Mouse (Mus musculus) forebrain, embryonic 12.5 days (tissue): ENCODE results near the gene Ybx2. TPM values are rescaled to one million over a fixed set of nuclear protein-coding genes. Genes with fewer than 3 reads are reported as not detected.

Source experiments
- microRNA-seq: library from miRNA; unstranded; fragments of <30 nt; microRNA quantifications from one replicate; pipeline ENCODE4, GENCODE M21; 2017
- polyA plus RNA-seq: library from polyadenylated mRNA; unstranded; fragments of >200 nt; fragmentation: Nextera tagmentation; extraction: Ambion mirVana; gene quantifications from 2 replicates; pipeline ENCODE4 v1.2.1, GENCODE M21; 2016

Gene Ybx2
- polyA plus RNA-seq, 1 experiment from 2014 or later, result 7.4 TPM

Small RNA genes within 50 kb of the gene (microRNA-seq; reads per million reads assigned to microRNA genes)
- not detected for gene Gm44349

Other genes starting within 250 kb of the Ybx2 start
- 1.3 and 1.6 TPM in 2 replicates for gene Tnfsf12, start 239.9 kb upstream of the Ybx2 start, polyA plus RNA-seq
- gene Tnfsfm13, start 239.7 kb upstream of the Ybx2 start, polyA plus RNA-seq, result 0.51 and 0.84 TPM in 2 replicates
- gene Polr2a, start 177.2 kb upstream of the Ybx2 start, polyA plus RNA-seq, result 31.3 and 35.4 TPM in 2 replicates
- 0.13 and 0.33 TPM in 2 replicates for gene Slc35g3, start 173.8 kb upstream of the Ybx2 start, polyA plus RNA-seq
- gene Zbtb4, start 169.9 kb upstream of the Ybx2 start, polyA plus RNA-seq, result 1.3 and 1.5 TPM in 2 replicates
- 1.2 and 1.8 TPM in 2 replicates for gene Chrnb1, start 139.9 kb upstream of the Ybx2 start, polyA plus RNA-seq
- 2.6 and 3.2 TPM in 2 replicates for gene Fgf11, start 133.9 kb upstream of the Ybx2 start, polyA plus RNA-seq
- 0.76 and 1.3 TPM in 2 replicates for gene Tmem102, start 130.2 kb upstream of the Ybx2 start, polyA plus RNA-seq
- not detected in 2 replicates for gene Gm39566, start 120.5 kb upstream of the Ybx2 start, polyA plus RNA-seq
- not detected in 2 replicates for gene Spem2, start 117.3 kb upstream of the Ybx2 start, polyA plus RNA-seq
- 0.24 and 0.26 TPM in 2 replicates for gene Spem1, start 113.6 kb upstream of the Ybx2 start, polyA plus RNA-seq
- gene Nlgn2, start 98.0 kb upstream of the Ybx2 start, polyA plus RNA-seq, result 13.3 and 14.0 TPM in 2 replicates
- gene Tmem256, start 97.3 kb upstream of the Ybx2 start, polyA plus RNA-seq, result 285 and 294 TPM in 2 replicates
- gene Plscr3, start 89.4 kb upstream of the Ybx2 start, polyA plus RNA-seq, result 55.1 and 56.3 TPM in 2 replicates
- 0.14 and 0.60 TPM in 2 replicates for gene Tnk1, start 77.1 kb upstream of the Ybx2 start, polyA plus RNA-seq
- gene Tmem95, start 57.8 kb upstream of the Ybx2 start, polyA plus RNA-seq, result not detected in 2 replicates
- gene Kctd11, start 54.4 kb upstream of the Ybx2 start, polyA plus RNA-seq, result 1.7 and 2.5 TPM in 2 replicates
- gene Acap1, start 40.3 kb upstream of the Ybx2 start, polyA plus RNA-seq, result 0.47 and 0.83 TPM in 2 replicates
- gene 2810408A11Rik, start 34.8 kb upstream of the Ybx2 start, polyA plus RNA-seq, result 22.4 TPM in 2 replicates
- gene Neurl4, start 34.7 kb upstream of the Ybx2 start, polyA plus RNA-seq, result 18.9 and 19.3 TPM in 2 replicates
- 95.8 and 99.1 TPM in 2 replicates for gene Gps2, start 21.9 kb upstream of the Ybx2 start, polyA plus RNA-seq
- gene Eif5a, start 13.8 kb upstream of the Ybx2 start, polyA plus RNA-seq, result 1,678 TPM in 2 replicates
- gene Slc2a4, start 12.4 kb downstream of the Ybx2 start, polyA plus RNA-seq, result 13.3 and 15.3 TPM in 2 replicates
- 5.7 and 7.0 TPM in 2 replicates for gene Cldn7, start 29.0 kb downstream of the Ybx2 start, polyA plus RNA-seq
- 19.9 and 20.7 TPM in 2 replicates for gene Ctdnep1, start 45.4 kb downstream of the Ybx2 start, polyA plus RNA-seq
- gene Elp5, start 46.7 kb downstream of the Ybx2 start, polyA plus RNA-seq, result 129 and 141 TPM in 2 replicates
- gene Gabarap, start 55.3 kb downstream of the Ybx2 start, polyA plus RNA-seq, result 527 and 539 TPM in 2 replicates
- 91.3 and 99.1 TPM in 2 replicates for gene Phf23, start 60.0 kb downstream of the Ybx2 start, polyA plus RNA-seq
- 45.2 and 46.6 TPM in 2 replicates for gene Dvl2, start 64.8 kb downstream of the Ybx2 start, polyA plus RNA-seq
- gene Acadvl, start 79.6 kb downstream of the Ybx2 start, polyA plus RNA-seq, result 43.5 and 48.4 TPM in 2 replicates
- gene Dlg4, start 81.1 kb downstream of the Ybx2 start, polyA plus RNA-seq, result 20.3 and 24.9 TPM in 2 replicates
- gene Asgr1, start 118.3 kb downstream of the Ybx2 start, polyA plus RNA-seq, result 0.63 and 0.75 TPM in 2 replicates
- not detected in 2 replicates for gene Asgr2, start 156.8 kb downstream of the Ybx2 start, polyA plus RNA-seq
- gene Mgl2, start 194.5 kb downstream of the Ybx2 start, polyA plus RNA-seq, result not detected in 2 replicates
- 0.17 and 0.33 TPM in 2 replicates for gene Clec10a, start 220.4 kb downstream of the Ybx2 start, polyA plus RNA-seq